Mouse (Mus musculus): ENCODE measurements around the gene Abcb4.
"Not testable (repeated sequence)": the region's sequence is repeated elsewhere in the genome, so short reads cannot be mapped to it uniquely, and the experiment has no call there.

Gene Abcb4

DNA sequence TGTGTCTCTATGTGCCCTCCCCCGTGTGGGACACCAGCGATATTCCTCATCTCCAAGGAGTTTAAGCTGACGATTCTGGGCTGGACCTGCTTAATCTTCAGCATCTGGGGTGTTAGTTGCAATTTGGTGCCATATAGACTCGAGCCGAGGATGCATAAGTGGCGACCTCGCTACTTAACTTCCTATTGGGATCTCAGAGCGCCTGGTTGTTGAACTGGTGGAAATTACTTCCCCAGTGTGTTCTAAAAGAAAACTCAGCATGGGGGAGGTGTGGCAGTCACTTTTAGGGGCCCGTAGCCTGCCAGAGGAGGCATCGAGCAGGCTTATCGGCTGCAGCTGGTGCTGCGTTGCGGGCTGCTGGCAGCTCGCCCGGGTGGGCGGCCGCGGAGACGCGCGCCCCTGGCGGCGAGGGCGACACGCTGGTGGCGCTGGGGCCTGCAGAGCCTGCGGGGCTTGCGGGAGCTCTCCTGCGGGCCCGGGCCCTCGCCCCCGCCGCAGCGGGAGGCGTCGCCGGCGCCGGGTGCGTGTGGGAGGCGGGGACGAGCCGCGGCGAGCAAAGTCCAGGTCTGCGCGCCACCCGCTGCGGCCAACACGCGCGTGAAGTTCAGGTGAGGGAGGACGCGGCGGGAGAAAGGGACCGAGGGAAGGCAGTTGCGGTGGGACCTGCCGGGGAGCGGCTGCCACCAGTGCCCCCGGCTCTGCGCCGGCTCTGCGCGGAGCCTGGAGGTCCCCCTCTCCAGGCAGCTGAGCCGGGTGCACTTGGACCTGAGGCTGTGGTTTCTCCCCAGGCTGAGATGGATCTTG is at the start of gene Abcb4:
Abcb4 (plus strand) TSS at position 418 of the 804 bp plus-strand sequence.
- peak; percentile 76 for DNase-seq (ENCODE audit: low read depth)

GRCm38 (mm10) chr5:8848607-8849575 is 44.6 kb upstream of the Abcb4 start:
- not testable (repeated sequence) for DNase-seq (ENCODE audit: low read depth)

DNA sequence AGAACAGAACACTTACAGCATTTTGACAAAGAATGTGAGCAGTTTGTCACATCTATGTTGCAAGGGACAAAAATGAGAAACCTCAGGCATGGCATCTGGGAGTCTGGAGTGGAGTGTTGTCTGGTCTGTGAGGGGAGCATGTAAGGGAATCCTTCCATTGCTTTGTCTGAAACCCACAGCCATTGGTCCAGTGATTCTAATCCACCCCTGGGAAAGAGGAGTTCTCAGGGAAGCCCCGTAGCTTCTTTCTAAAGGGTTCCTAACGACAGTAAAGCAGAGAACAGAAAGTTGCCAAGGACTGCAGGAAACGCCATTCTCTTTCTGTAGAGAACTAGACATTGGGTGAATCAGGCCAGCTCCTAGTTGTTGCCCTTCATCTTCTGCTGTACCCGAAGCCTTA is 42.7 kb upstream of the Abcb4 start:
- DNase-seq (ENCODE audit: low read depth) = no peak

DNA sequence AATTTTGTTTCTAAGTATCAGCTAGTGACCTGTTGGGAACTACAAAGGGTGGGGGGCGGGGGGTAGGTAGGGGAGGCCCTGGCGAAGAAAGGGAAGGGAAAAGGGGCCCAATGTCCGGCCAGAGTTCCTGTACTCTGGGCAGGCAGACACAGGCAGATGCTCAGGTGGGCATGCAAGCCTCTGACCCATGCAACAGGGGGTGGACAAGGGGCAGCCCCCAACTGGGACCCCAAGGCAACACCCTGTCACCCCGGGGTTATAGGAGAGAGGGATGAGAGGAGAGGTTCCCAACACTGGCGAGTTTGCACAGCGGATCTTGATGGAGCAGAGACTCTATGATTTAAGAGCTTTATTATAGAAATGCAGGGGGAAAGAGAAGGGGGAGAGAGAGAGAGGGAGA is 36.3 kb upstream of the Abcb4 start:
- DNase-seq (ENCODE audit: low read depth) = no peak

- DNase-seq (ENCODE audit: low read depth) = no peak
These were observed 31.7 kb upstream of the Abcb4 start for GRCm38 (mm10) chr5:8861811-8862210.

- peak; percentile 47 for DNase-seq (ENCODE audit: low read depth)
These were observed 29.8 kb upstream of the Abcb4 start for GRCm38 (mm10) chr5:8863580-8864337.

GRCm38 (mm10) chr5:8865630-8866029 is 27.9 kb upstream of the Abcb4 start:
- not testable (repeated sequence) for DNase-seq (ENCODE audit: low read depth)

DNA sequence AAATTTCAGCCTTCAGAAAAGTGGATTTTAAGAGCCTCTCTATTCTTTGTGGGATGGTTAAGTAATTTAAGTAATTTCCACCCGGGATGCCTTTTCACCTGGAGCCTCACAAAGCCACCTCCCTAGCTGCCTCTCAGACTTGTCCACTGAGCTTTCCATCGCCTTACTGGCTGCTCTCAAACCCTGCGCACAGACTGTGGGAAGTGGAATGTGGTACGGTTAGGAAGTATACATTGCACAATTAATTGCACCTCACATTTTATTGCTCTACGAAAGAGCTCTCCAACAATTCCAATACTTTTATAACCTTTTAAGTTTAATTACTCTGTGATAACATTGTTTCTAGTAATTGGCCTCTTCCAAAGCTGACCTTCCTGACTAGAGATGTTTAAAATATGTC is 27.2 kb upstream of the Abcb4 start:
- no peak for DNase-seq (ENCODE audit: low read depth)

- DNase-seq (ENCODE audit: low read depth) = peak; percentile 31
These were observed 25.5 kb upstream of the Abcb4 start for GRCm38 (mm10) chr5:8868019-8868418.

DNA sequence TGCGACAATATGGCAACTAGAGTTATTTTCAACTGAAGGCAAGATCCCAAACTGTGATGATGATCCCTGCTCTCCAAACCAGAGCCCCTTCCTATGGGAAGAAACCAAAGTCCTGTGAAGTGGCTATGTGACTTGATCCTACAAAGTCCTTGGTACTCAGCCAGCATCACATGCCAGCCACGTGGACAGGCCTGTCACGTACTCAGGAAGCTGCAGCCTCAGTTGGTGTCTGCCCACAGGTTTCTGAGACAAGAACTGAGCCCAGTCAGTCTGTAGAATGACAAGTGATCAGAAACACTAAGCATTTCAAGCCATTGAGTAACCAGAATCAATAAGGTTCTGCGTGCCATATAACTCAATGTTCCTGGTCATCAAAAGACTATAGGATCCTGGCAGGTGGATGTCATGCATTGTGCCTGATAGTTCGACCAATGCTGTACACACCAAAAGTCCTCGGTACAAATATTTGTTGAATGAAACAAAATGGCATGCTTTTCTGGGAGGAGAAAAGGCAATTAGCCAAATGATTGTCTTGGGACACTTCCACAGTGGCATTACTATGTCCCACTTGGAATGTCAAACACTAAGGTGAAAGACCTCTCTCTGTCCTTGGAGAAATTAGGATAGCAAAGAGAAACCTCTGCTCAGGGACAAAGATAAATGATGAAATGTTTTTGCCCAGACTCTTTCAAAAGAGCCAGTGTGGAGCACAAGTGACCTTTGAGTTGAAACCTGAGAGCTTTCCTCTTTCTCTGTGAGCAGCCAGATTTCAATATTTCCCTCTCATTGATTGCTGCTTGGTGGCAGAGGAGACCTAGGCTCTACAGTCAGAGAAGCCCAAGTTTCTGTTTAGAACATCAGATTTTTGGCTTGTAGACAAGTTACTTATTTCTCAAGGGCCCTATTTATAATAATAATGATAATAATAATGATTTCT is 20.3 kb upstream of the Abcb4 start:
- DNase-seq (ENCODE audit: low read depth) = no peak

DNA sequence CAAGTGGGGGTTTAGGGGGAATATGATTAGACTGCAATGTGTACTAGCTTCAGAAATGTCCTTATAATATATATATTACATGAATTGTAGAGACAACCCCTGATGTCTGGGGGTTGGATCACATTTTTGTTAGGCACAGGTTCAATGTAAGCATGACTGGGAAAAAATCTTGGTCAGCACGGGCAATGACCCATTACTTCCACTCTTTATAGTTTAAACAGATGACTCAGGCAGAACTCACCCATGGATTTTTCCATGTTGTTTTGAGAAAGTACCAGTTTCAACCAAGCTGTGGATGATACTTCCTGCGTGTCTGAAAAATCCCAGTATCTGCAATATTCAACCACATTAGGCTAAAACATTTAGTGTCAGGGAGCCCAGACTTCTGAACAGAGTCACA is 16.4 kb upstream of the Abcb4 start:
- DNase-seq (ENCODE audit: low read depth) = no peak

DNA sequence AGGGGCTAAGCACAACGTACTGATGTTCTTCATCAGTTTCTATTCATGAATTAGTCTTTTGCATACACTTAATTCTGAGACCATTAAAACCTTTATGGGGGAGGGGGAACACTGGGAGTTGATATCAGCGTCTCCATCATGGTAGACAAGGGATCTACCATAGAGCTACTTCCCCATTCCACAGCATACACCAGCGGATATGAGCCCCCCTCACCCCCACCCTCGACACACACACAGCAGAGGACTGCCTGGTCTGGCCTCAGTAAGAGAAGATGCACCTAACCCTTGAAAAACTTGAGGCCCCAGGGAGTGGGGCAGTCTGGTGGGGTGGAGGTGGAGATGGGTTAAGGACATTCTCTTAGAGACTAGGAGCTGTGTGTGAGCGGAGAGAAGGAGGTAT is 15.7 kb upstream of the Abcb4 start:
- DNase-seq (ENCODE audit: low read depth) = no peak

GRCm38 (mm10) chr5:8885837-8886236 is 7.7 kb upstream of the Abcb4 start:
- DNase-seq (ENCODE audit: low read depth) = no peak

- peak; percentile 55 for DNase-seq (ENCODE audit: low read depth)
These were observed 548 bp downstream of the Abcb4 start for GRCm38 (mm10) chr5:8894104-8894425.

DNA sequence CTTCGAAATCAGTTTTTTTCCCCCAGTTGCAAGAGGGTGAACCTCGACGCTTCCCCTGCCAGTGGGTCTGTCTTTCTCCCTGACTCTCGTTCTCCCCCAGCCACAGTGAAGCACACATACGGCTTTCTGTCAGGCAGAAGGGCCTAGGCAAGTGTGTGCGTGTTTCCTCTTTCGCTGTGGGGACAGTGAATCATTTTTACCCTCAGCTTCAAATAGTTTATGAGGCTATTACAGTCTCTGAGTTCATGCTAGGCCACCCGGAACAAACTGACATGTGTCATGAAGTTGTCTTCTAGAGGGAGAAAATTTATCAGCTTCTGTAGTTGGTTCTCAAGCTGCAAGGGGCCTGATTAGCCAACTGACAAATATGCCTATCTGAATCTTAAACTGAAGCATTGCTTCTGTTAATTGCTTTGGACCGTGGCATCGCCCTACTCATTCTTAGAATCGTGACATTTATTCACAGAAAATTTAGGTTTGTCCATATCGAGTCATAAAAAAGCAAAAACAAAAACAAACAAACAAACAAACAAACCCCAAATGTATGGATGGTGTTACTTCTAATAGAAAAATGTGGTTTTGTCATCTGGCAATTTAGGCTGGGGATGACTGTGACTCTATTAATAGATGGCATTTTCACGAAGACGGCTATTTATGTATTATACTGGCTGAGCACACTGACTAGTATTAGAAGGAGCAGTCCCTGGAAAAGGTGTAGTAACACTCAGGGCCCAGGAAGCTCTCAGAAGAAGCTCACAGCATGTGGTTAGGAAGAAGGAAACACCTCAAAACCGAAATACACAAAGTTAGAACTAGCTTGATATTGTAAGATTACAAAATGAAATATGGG is 1.3 kb downstream of the Abcb4 start:
- no peak for DNase-seq (ENCODE audit: low read depth)

GRCm38 (mm10) chr5:8896198-8896597 is 2.7 kb downstream of the Abcb4 start:
- no peak for DNase-seq (ENCODE audit: low read depth)

DNA sequence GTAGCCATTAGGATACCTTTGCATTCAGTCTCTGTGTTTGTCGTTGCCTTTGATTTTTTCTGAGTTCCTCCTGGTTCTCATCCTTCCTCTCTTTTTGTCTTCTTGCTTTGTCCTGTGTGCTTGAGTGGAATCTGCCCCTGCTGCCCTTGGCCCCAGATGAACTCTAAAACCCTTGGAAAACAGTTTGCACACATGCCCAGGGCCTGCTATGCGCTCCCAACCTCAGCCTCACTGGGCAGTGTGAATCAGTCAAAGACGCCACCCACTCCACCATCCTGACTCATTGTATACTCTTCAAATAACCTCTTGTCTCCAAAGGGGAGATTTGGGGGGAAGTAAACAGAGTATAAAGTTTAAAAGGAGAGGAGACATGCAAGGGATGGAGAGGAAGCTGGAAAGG is 4.7 kb downstream of the Abcb4 start:
- DNase-seq (ENCODE audit: low read depth) = no peak

- DNase-seq (ENCODE audit: low read depth) = no peak
These were observed 7.5 kb downstream of the Abcb4 start for GRCm38 (mm10) chr5:8901001-8901400.

- DNase-seq (ENCODE audit: low read depth) = no peak
These were observed 8.8 kb downstream of the Abcb4 start for GRCm38 (mm10) chr5:8902141-8902817.

DNA sequence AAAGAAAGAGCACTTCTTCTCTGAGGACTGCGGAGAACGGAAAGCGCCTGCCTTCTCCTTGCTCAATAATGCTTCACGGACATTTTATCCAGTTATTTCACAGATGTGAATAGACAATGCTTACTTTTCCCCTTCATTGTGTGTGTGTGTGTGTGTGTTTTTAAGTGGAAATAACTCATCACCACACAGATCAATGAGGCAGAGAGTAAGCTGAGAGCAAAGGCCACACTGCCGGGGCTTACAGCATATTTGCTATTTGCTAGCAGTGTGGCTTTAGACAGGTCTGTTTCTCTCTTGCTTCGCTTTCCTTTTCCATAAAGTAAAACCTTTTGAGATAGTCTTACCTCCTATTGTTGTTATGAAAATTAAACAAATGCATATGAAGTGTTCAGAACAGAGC is 11.0 kb downstream of the Abcb4 start:
- DNase-seq (ENCODE audit: low read depth) = no peak
